Mouse (Mus musculus): ENCODE measurements around the gene Zbtb8b. TPM values are rescaled to one million over a fixed set of nuclear protein-coding genes. Genes with fewer than 3 reads are reported as not detected.

Gene Zbtb8b
- polyA plus RNA-seq, 1 experiment from 2014 or later = 5.0 TPM

GRCm38 (mm10) chr4:129383586-129383985, 57.1 kb downstream of the Zbtb8b start:
- Histone ChIP-seq H3K4me3 (no peak overlapping the region), H3K27me3 (replicated peaks) (peaks cover 10% of the 10 kb centered on the region; the same call in 1 of the 2 replicates), H3K9ac (no peak overlapping the region), H3K36me3 (no peaks in the 10 kb centered on the region), H3K27ac (no peak overlapping the region), H3K4me2 (replicated peaks) (no peak overlapping the region), H3K4me1 (no peaks in the 10 kb centered on the region), H3K9me3 (no peaks in the 10 kb centered on the region; the same call in 1 of the 2 replicates)
- 91% methylated on average over 3 of the region's 3 CpGs for WGBS
- ATAC-seq (ENCODE audit: low FRiP score, low read depth) = no peak

GRCm38 (mm10) chr4:129382488-129382887, 58.2 kb downstream of the Zbtb8b start:
- H3K4me3 ChIP-seq = no peak overlapping the region
- no peak overlapping the region for H3K4me2 ChIP-seq (replicated peaks)
- no peak overlapping the region for H3K27ac ChIP-seq
- WGBS = 96% methylated on average over 2 of the region's 2 CpGs
- H3K9ac ChIP-seq = no peak overlapping the region
- H3K27me3 ChIP-seq (replicated peaks) = peaks cover 10% of the 10 kb centered on the region; the same call in 1 of the 2 replicates
- no peaks in the 10 kb centered on the region for H3K36me3 ChIP-seq
- ATAC-seq (ENCODE audit: low FRiP score, low read depth) = no peak
- no peaks in the 10 kb centered on the region for H3K4me1 ChIP-seq
- H3K9me3 ChIP-seq = no peaks in the 10 kb centered on the region; the same call in 1 of the 2 replicates

GRCm38 (mm10) chr4:129382029-129382428, 58.6 kb downstream of the Zbtb8b start:
- 88% methylated on average over 9 of the region's 9 CpGs for WGBS
- H3K27ac ChIP-seq = no peak overlapping the region
- ATAC-seq (ENCODE audit: low FRiP score, low read depth) = no peak
- H3K36me3 ChIP-seq = no peaks in the 10 kb centered on the region
- no peak overlapping the region for H3K4me3 ChIP-seq
- no peaks in the 10 kb centered on the region for H3K4me1 ChIP-seq
- peaks cover 10% of the 10 kb centered on the region; the same call in 1 of the 2 replicates for H3K27me3 ChIP-seq (replicated peaks)
- H3K9me3 ChIP-seq = no peaks in the 10 kb centered on the region; the same call in 1 of the 2 replicates
- no peak overlapping the region for H3K9ac ChIP-seq
- H3K4me2 ChIP-seq (replicated peaks) = no peak overlapping the region

- H3K27ac ChIP-seq = no peak overlapping the region
- 0 out of 2 replicates have a peak, but pooled peaks cover 2% of the 10 kb centered on the region for H3K4me1 ChIP-seq
- H3K9me3 ChIP-seq = no peaks in the 10 kb centered on the region; the same call in 1 of the 2 replicates
- peaks cover 10% of the 10 kb centered on the region; the same call in 1 of the 2 replicates for H3K27me3 ChIP-seq (replicated peaks)
- no peak overlapping the region for H3K9ac ChIP-seq
- no peak overlapping the region for H3K4me3 ChIP-seq
- WGBS = 76% methylated on average over 8 of the region's 8 CpGs
- no peak overlapping the region for H3K4me2 ChIP-seq (replicated peaks)
- no peaks in the 10 kb centered on the region for H3K36me3 ChIP-seq
- no peak for ATAC-seq (ENCODE audit: low FRiP score, low read depth)
Measured at GRCm38 (mm10) chr4:129381148-129381547, 59.5 kb downstream of the Zbtb8b start.

GRCm38 (mm10) chr4:129379805-129380204, 60.8 kb downstream of the Zbtb8b start:
- Histone ChIP-seq H3K27me3 (replicated peaks) (peaks cover 10% of the 10 kb centered on the region; the same call in 1 of the 2 replicates), H3K9ac (no peak overlapping the region), H3K36me3 (no peaks in the 10 kb centered on the region), H3K4me2 (replicated peaks) (no peak overlapping the region), H3K4me3 (no peak overlapping the region), H3K9me3 (no peaks in the 10 kb centered on the region; the same call in 1 of the 2 replicates), H3K27ac (no peak overlapping the region), H3K4me1 (0 out of 2 replicates have a peak, but pooled peaks cover 2% of the 10 kb centered on the region)
- ATAC-seq (ENCODE audit: low FRiP score, low read depth) = no peak
- 82% methylated on average over 3 of the region's 3 CpGs for WGBS

- Histone ChIP-seq H3K4me3 (peak within 1 kb of the TSS; percentile 90), H3K4me2 (replicated peaks) (peak within 1 kb of the TSS; percentile 67), H3K27me3 (replicated peaks) (peaks cover 10% of the 10 kb centered on the region; the same call in 1 of the 2 replicates), H3K9ac (peak within 1 kb of the TSS; percentile 87), H3K9me3 (no peaks in the 10 kb centered on the region; the same call in 1 of the 2 replicates), H3K4me1 (0 out of 2 replicates have a peak, but pooled peaks cover 2% of the 10 kb centered on the region), H3K36me3 (no peaks in the 10 kb centered on the region), H3K27ac (peak within 1 kb of the TSS; percentile 71)
- ATAC-seq (ENCODE audit: low FRiP score, low read depth) = peak; percentile 73
- 2% methylated on average over 54 of the region's 65 CpGs for WGBS
Measured at GRCm38 (mm10) chr4:129377601-129378390, 62.9 kb downstream of the Zbtb8b start, which contains the start of gene Zbtb8a. Gene Zbtb8a, minus strand, starts transcription at chr4:129378116.

GRCm38 (mm10) chr4:129376961-129377545, 63.6 kb downstream of the Zbtb8b start:
- peak overlapping the region; percentile 90 for H3K4me3 ChIP-seq
- under 1% methylated on average over 65 of the region's 68 CpGs for WGBS
- H3K4me2 ChIP-seq (replicated peaks) = peak overlapping the region; percentile 67
- H3K9me3 ChIP-seq = no peaks in the 10 kb centered on the region; the same call in 1 of the 2 replicates
- peak; percentile 50 for ATAC-seq (ENCODE audit: low FRiP score, low read depth)
- H3K9ac ChIP-seq = peak overlapping the region; percentile 87
- peak overlapping the region; percentile 71 for H3K27ac ChIP-seq
- no peaks in the 10 kb centered on the region for H3K36me3 ChIP-seq
- peaks cover 10% of the 10 kb centered on the region; the same call in 1 of the 2 replicates for H3K27me3 ChIP-seq (replicated peaks)
- H3K4me1 ChIP-seq = 0 out of 2 replicates have a peak, but pooled peaks cover 2% of the 10 kb centered on the region

GRCm38 (mm10) chr4:129375821-129376220, 64.8 kb downstream of the Zbtb8b start:
- ATAC-seq (ENCODE audit: low FRiP score, low read depth) = no peak
- Histone ChIP-seq H3K9ac (no peak overlapping the region), H3K4me3 (no peak overlapping the region), H3K4me2 (replicated peaks) (peak overlapping the region; percentile 67; the same call in 1 of the 2 replicates), H3K4me1 (0 out of 2 replicates have a peak, but pooled peaks cover 2% of the 10 kb centered on the region), H3K27me3 (replicated peaks) (peaks cover 10% of the 10 kb centered on the region; the same call in 1 of the 2 replicates), H3K27ac (no peak overlapping the region), H3K9me3 (no peaks in the 10 kb centered on the region), H3K36me3 (no peaks in the 10 kb centered on the region)
- WGBS = 75% methylated on average over 5 of the region's 5 CpGs

Other genes starting within 250 kb of the Zbtb8b start
- gene C77080, start 179.4 kb downstream of the Zbtb8b start, polyA plus RNA-seq (2016; fragmentation: Nextera tagmentation; extraction: Ambion mirVana) = 4.0 and 4.6 TPM in 2 replicates
- 1.7 and 1.9 TPM in 2 replicates for gene Sync, start 153.2 kb downstream of the Zbtb8b start, polyA plus RNA-seq (2016; fragmentation: Nextera tagmentation; extraction: Ambion mirVana)
- 451 and 469 TPM in 2 replicates for gene Rbbp4, start 105.5 kb downstream of the Zbtb8b start, polyA plus RNA-seq (2016; fragmentation: Nextera tagmentation; extraction: Ambion mirVana)
- gene Zbtb8os, start 105.2 kb downstream of the Zbtb8b start, polyA plus RNA-seq (2016; fragmentation: Nextera tagmentation; extraction: Ambion mirVana) = 34.2 and 38.0 TPM in 2 replicates
- gene Zbtb8a, start 62.7 kb downstream of the Zbtb8b start, polyA plus RNA-seq (2016; fragmentation: Nextera tagmentation; extraction: Ambion mirVana) = 12.5 and 15.4 TPM in 2 replicates
- gene Bsdc1, start 20.7 kb upstream of the Zbtb8b start, polyA plus RNA-seq (2016; fragmentation: Nextera tagmentation; extraction: Ambion mirVana) = 31.9 and 33.1 TPM in 2 replicates
- not detected in 2 replicates for gene Tssk3, start 50.2 kb upstream of the Zbtb8b start, polyA plus RNA-seq (2016; fragmentation: Nextera tagmentation; extraction: Ambion mirVana)
- gene Fam229a, start 50.3 kb upstream of the Zbtb8b start, polyA plus RNA-seq (2016; fragmentation: Nextera tagmentation; extraction: Ambion mirVana) = not detected in 2 replicates
- gene Marcksl1, start 72.7 kb upstream of the Zbtb8b start, polyA plus RNA-seq (2016; fragmentation: Nextera tagmentation; extraction: Ambion mirVana) = 2,122 and 2,278 TPM in 2 replicates
- gene Hdac1, start 101.9 kb upstream of the Zbtb8b start, polyA plus RNA-seq (2016; fragmentation: Nextera tagmentation; extraction: Ambion mirVana) = 179 and 192 TPM in 2 replicates
- gene Lck, start 132.8 kb upstream of the Zbtb8b start, polyA plus RNA-seq (2016; fragmentation: Nextera tagmentation; extraction: Ambion mirVana) = 7.8 and 8.0 TPM in 2 replicates
- gene Fam167b, start 137.7 kb upstream of the Zbtb8b start, polyA plus RNA-seq (2016; fragmentation: Nextera tagmentation; extraction: Ambion mirVana) = 1.5 and 2.2 TPM in 2 replicates
- 200 and 208 TPM in 2 replicates for gene Eif3i, start 159.8 kb upstream of the Zbtb8b start, polyA plus RNA-seq (2016; fragmentation: Nextera tagmentation; extraction: Ambion mirVana)
- 175 and 183 TPM in 2 replicates for gene Tmem234, start 159.8 kb upstream of the Zbtb8b start, polyA plus RNA-seq (2016; fragmentation: Nextera tagmentation; extraction: Ambion mirVana)
- gene Dcdc2b, start 173.4 kb upstream of the Zbtb8b start, polyA plus RNA-seq (2016; fragmentation: Nextera tagmentation; extraction: Ambion mirVana) = 3.1 and 3.3 TPM in 2 replicates
- gene Iqcc, start 178.2 kb upstream of the Zbtb8b start, polyA plus RNA-seq (2016; fragmentation: Nextera tagmentation; extraction: Ambion mirVana) = 32.5 and 32.6 TPM in 2 replicates
- gene Ccdc28b, start 183.1 kb upstream of the Zbtb8b start, polyA plus RNA-seq (2016; fragmentation: Nextera tagmentation; extraction: Ambion mirVana) = 103 and 107 TPM in 2 replicates
- gene Txlna, start 200.2 kb upstream of the Zbtb8b start, polyA plus RNA-seq (2016; fragmentation: Nextera tagmentation; extraction: Ambion mirVana) = 77.6 and 83.5 TPM in 2 replicates
- gene Kpna6, start 231.9 kb upstream of the Zbtb8b start, polyA plus RNA-seq (2016; fragmentation: Nextera tagmentation; extraction: Ambion mirVana) = 16.3 and 16.6 TPM in 2 replicates